12 mouse cellular contexts compared by ENCODE assay signal in the genomic region with DNA sequence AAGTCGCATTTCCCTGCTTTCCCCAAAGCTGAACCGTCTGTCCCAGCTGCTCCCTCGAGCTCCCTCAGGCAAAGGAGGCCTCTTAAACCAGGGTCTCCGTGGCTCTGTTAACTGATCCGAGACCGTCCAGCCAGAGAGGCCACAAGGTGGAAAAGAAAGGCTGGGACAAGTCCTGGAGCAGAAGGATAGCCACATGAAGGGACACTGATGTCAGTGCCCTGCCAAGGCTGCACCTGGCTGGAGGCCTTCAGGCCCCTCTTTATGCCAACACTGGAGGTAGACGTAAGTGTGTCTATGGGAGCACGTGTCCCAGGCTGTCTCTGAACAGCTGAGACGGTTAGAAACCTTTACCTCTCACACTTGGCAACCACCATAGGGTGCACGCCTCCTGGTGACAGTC. TPM values are rescaled to one million over a fixed set of nuclear protein-coding genes. Genes with fewer than 3 reads are reported as not detected.
DNase-seq lines count a peak whose midpoint lies in the region; ATAC-seq and TF ChIP-seq lines count a peak whose summit lies in the region.
"Had no signal": no experiment of that assay in that cellular context is flagged by ENCODE, and none has a peak within 500 bp of the region (broad histone marks: within the 10 kb centered on the region; RNA-seq: fewer than 3 reads in every experiment).

No protein-coding gene starts in this region.

- no peak overlapping the region for H3K4me2 ChIP-seq in heart, embryonic 15.5 days
- H3K4me2 ChIP-seq in midbrain, embryonic 14.5 days (ENCODE audit: low read length), result no peak overlapping the region
- H3K4me2 ChIP-seq in midbrain, embryonic 15.5 days, result no peak overlapping the region
- no peak overlapping the region for H3K4me2 ChIP-seq in hindbrain, embryonic 14.5 days (replicated peaks)
- no peak overlapping the region for H3K4me2 ChIP-seq in stomach, postnatal 0 days (replicated peaks; ENCODE audit: low read depth)

- no peak for TF ChIP-seq EP300 in stomach, postnatal 0 days (optimal IDR thresholded peaks at IDR 0.05)

- no peaks in the 10 kb centered on the region for H3K36me3 ChIP-seq in heart, embryonic 15.5 days
- no peaks in the 10 kb centered on the region for H3K36me3 ChIP-seq in midbrain, embryonic 14.5 days (ENCODE audit: control insufficient read depth, insufficient read depth, low read length)
- H3K36me3 ChIP-seq in midbrain, embryonic 15.5 days (replicated peaks), result no peaks in the 10 kb centered on the region
- H3K36me3 ChIP-seq in hindbrain, embryonic 14.5 days (replicated peaks; ENCODE audit: control insufficient read depth, insufficient read depth), result no peaks in the 10 kb centered on the region; the same call in 1 of the 2 replicates
- H3K36me3 ChIP-seq in stomach, postnatal 0 days (ENCODE audit: control insufficient read depth, insufficient read depth, low read length), result no peaks in the 10 kb centered on the region

- no peaks in the 10 kb centered on the region for H3K27me3 ChIP-seq in heart, embryonic 15.5 days
- peaks cover 8% of the 10 kb centered on the region; the same call in 1 of the 2 replicates for H3K27me3 ChIP-seq in midbrain, embryonic 14.5 days (ENCODE audit: control insufficient read depth, insufficient read depth, low read length)
- no peaks in the 10 kb centered on the region for H3K27me3 ChIP-seq in midbrain, embryonic 15.5 days (replicated peaks)
- no peaks in the 10 kb centered on the region for H3K27me3 ChIP-seq in hindbrain, embryonic 14.5 days (ENCODE audit: control insufficient read depth, insufficient read depth, low read length)
- no peaks in the 10 kb centered on the region for H3K27me3 ChIP-seq in stomach, postnatal 0 days (ENCODE audit: control insufficient read depth, insufficient read depth, low read length)

- 68% methylated on average over 10 of the region's 10 CpGs for WGBS in heart, embryonic 15.5 days
- 42% methylated on average over 10 of the region's 10 CpGs for WGBS in midbrain, embryonic 14.5 days
- 44% methylated on average over 10 of the region's 10 CpGs for WGBS in midbrain, embryonic 15.5 days
- WGBS in hindbrain, embryonic 14.5 days, result 52% methylated on average over 10 of the region's 10 CpGs
- WGBS in stomach, postnatal 0 days, result 71% methylated on average over 10 of the region's 10 CpGs

- no peak overlapping the region for H3K9ac ChIP-seq in heart, embryonic 15.5 days
- H3K9ac ChIP-seq in midbrain, embryonic 14.5 days (replicated peaks; ENCODE audit: low read length), result no peak overlapping the region
- H3K9ac ChIP-seq in midbrain, embryonic 15.5 days, result no peak overlapping the region; the same call in 1 of the 2 replicates
- no peak overlapping the region for H3K9ac ChIP-seq in hindbrain, embryonic 14.5 days
- peak overlapping the region; percentile 27; the same call in 1 of the 2 replicates for H3K9ac ChIP-seq in stomach, postnatal 0 days (ENCODE audit: low read length)

- no peak for ATAC-seq in heart, embryonic 15.5 days (replicated peaks; ENCODE audit: insufficient number of reproducible peaks, insufficient read depth, low FRiP score, low read depth)
- ATAC-seq in midbrain, embryonic 14.5 days (ENCODE audit: low FRiP score, low TSS enrichment), result no peak
- no peak for ATAC-seq in midbrain, embryonic 15.5 days (replicated peaks)
- ATAC-seq in hindbrain, embryonic 14.5 days (ENCODE audit: low FRiP score), result no peak
- ATAC-seq in stomach, postnatal 0 days (ENCODE audit: low FRiP score, low TSS enrichment), result no peak
- no peak for ATAC-seq in megakaryocyte, adult 5-6 weeks (ENCODE audit: poor library complexity, severe bottlenecking)
- ATAC-seq: inflammation-experienced regulatory T-cells, adult 6 months had no signal

- TF ChIP-seq CTCF in stomach, postnatal 0 days (IDR thresholded peaks at IDR 0.05; ENCODE audit: low read depth), result no peak

- no peaks in the 10 kb centered on the region for H3K9me3 ChIP-seq in heart, embryonic 15.5 days (replicated peaks)
- H3K9me3 ChIP-seq in midbrain, embryonic 14.5 days (ENCODE audit: control insufficient read depth, low read length), result no peaks in the 10 kb centered on the region
- no peaks in the 10 kb centered on the region for H3K9me3 ChIP-seq in midbrain, embryonic 15.5 days
- H3K9me3 ChIP-seq in hindbrain, embryonic 14.5 days (ENCODE audit: control insufficient read depth, low read length), result no peaks in the 10 kb centered on the region
- H3K9me3 ChIP-seq in stomach, postnatal 0 days (ENCODE audit: control insufficient read depth, low read length), result no peaks in the 10 kb centered on the region

- DNase-seq in heart, postnatal 25 days (ENCODE audit: low spot score), result no peak
- no peak for DNase-seq in midbrain, embryonic 14.5 days
- no peak for DNase-seq in hindbrain, embryonic 14.5 days (ENCODE audit: low spot score)
- no peak for DNase-seq in stomach, postnatal 0 days (ENCODE audit: low spot score)
- no peak for DNase-seq in c-Kit-positive CD71-positive TER-119-positive erythroid progenitor cells, embryonic 14.5 days (ENCODE audit: low spot score)
- DNase-seq: adrenal gland, postnatal 14 days; right cerebral cortex, postnatal 4 days had no signal

- intact Hi-C loops in heart, postnatal 25 days (cut with DNase I), result no loop called here

- H3K4me1 ChIP-seq in heart, embryonic 15.5 days (replicated peaks), result peaks cover 41% of the 10 kb centered on the region
- peaks cover 39% of the 10 kb centered on the region for H3K4me1 ChIP-seq in midbrain, embryonic 14.5 days (ENCODE audit: control insufficient read depth, insufficient read depth, low read length)
- H3K4me1 ChIP-seq in midbrain, embryonic 15.5 days, result peaks cover 39% of the 10 kb centered on the region
- peaks cover 30% of the 10 kb centered on the region for H3K4me1 ChIP-seq in hindbrain, embryonic 14.5 days (replicated peaks; ENCODE audit: control insufficient read depth, insufficient read depth, low read length)
- H3K4me1 ChIP-seq in stomach, postnatal 0 days (replicated peaks; ENCODE audit: control insufficient read depth, insufficient read depth), result peaks cover 8% of the 10 kb centered on the region; the same call in 1 of the 2 replicates

- H3K27ac ChIP-seq in heart, embryonic 15.5 days, result peak overlapping the region; percentile 92
- 0 out of 2 replicates have a peak overlapping the region, but pooled peaks have one; percentile 20 for H3K27ac ChIP-seq in midbrain, embryonic 14.5 days (replicated peaks; ENCODE audit: low read depth, low read length)
- H3K27ac ChIP-seq in midbrain, embryonic 15.5 days, result no peak overlapping the region
- H3K27ac ChIP-seq in hindbrain, embryonic 14.5 days, result 0 out of 2 replicates have a peak overlapping the region, but pooled peaks have one; percentile 44
- H3K27ac ChIP-seq in stomach, postnatal 0 days (replicated peaks), result peak overlapping the region; percentile 77

- H3K4me3 ChIP-seq in heart, embryonic 15.5 days, result no peak overlapping the region
- no peak overlapping the region for H3K4me3 ChIP-seq in midbrain, embryonic 14.5 days (replicated peaks; ENCODE audit: low read depth, low read length)
- H3K4me3 ChIP-seq in midbrain, embryonic 15.5 days, result no peak overlapping the region
- H3K4me3 ChIP-seq in hindbrain, embryonic 14.5 days (replicated peaks; ENCODE audit: low read length), result no peak overlapping the region
- no peak overlapping the region for H3K4me3 ChIP-seq in stomach, postnatal 0 days (ENCODE audit: low read depth, low read length)
- H3K4me3 ChIP-seq: myocyte had no signal

RNA-seq across cellular contexts. Expression of a gene that starts 57.1 kb away (rescaled TPM):
- polyA plus RNA-seq in heart, embryonic 15.5 days (2015; fragmentation: Nextera tagmentation; extraction: Ambion mirVana), result 51.3 and 77.2 TPM in 2 replicates
- total RNA-seq in heart, postnatal 25 days (2021), result 100 to 1,000 TPM in 1 of 2 experiments, 10 to 100 TPM in 1; 91.2 to 111 TPM
- polyA plus RNA-seq in midbrain, embryonic 14.5 days (2014; fragmentation: Nextera tagmentation; extraction: Ambion mirVana), result 11.9 and 18.4 TPM in 2 replicates
- 20.7 and 23.1 TPM in 2 replicates for polyA plus RNA-seq in midbrain, embryonic 15.5 days (2015; fragmentation: Nextera tagmentation; extraction: Ambion mirVana)
- polyA plus RNA-seq in hindbrain, embryonic 14.5 days (2014; fragmentation: Nextera tagmentation; extraction: Ambion mirVana), result 22.6 and 25.0 TPM in 2 replicates
- 22.9 and 29.8 TPM in 2 replicates for polyA plus RNA-seq in stomach, postnatal 0 days (2015; fragmentation: Nextera tagmentation; extraction: Ambion mirVana)
- total RNA-seq in megakaryocyte, adult 5-6 weeks (2015), result 19.7 and 25.4 TPM in 2 replicates
- 12.5 and 15.9 TPM in 2 replicates for total RNA-seq in megakaryocyte, adult 5-6 weeks (2017)
